ENCODE assay signal across 8 mouse cellular contexts in genomic region chr13:25007115-25007514, GRCm38 (mm10). TPM values are rescaled to one million over a fixed set of nuclear protein-coding genes. Genes with fewer than 3 reads are reported as not detected.
A peak's percentile ranks its signal among the peaks of the same experiment; 100 is the strongest.
DNase-seq lines count a peak whose midpoint lies in the region; ATAC-seq lines count a peak whose summit lies in the region.
"Had no signal": no experiment of that assay in that cellular context is flagged by ENCODE, and none has a peak within 500 bp of the region (broad histone marks: within the 10 kb centered on the region; RNA-seq: fewer than 3 reads in every experiment).

No protein-coding gene starts in this region.

- peak; percentile 66 for DNase-seq in kidney, adult 18-20 months
- peak; percentile 41 for DNase-seq in urinary bladder, postnatal 14 days (ENCODE audit: low spot score)
- DNase-seq in urinary bladder, adult 2 months (ENCODE audit: low spot score), result no peak
- DNase-seq in lung, adult 18-20 months, result peak; percentile 31 to 38
- peak; percentile 58 for DNase-seq in thymus, postnatal 25 days

- no peaks in the 10 kb centered on the region for H3K4me1 ChIP-seq in kidney, embryonic 16.5 days (ENCODE audit: insufficient read depth, low read length)
- H3K4me1 ChIP-seq: stomach, embryonic 15.5 days had no signal

- WGBS in kidney, embryonic 16.5 days, result 84% methylated on average over 6 of the region's 8 CpGs

- peaks cover 3% of the 10 kb centered on the region; the same call in 1 of the 2 replicates for H3K9me3 ChIP-seq in kidney, embryonic 16.5 days (ENCODE audit: low read length)
- H3K9me3 ChIP-seq: stomach, embryonic 15.5 days had no signal

- H3K27me3 ChIP-seq in kidney, embryonic 16.5 days (ENCODE audit: insufficient read depth, low read length), result no peaks in the 10 kb centered on the region
- H3K27me3 ChIP-seq: stomach, embryonic 15.5 days had no signal

- no peak overlapping the region for H3K4me3 ChIP-seq in kidney, embryonic 16.5 days (ENCODE audit: low read length)
- H3K4me3 ChIP-seq: stomach, embryonic 15.5 days had no signal

- H3K9ac ChIP-seq in kidney, embryonic 16.5 days (replicated peaks; ENCODE audit: low read length), result no peak overlapping the region
- H3K9ac ChIP-seq: stomach, embryonic 15.5 days had no signal

- no peak overlapping the region for H3K27ac ChIP-seq in kidney, embryonic 16.5 days (ENCODE audit: low read length)
- H3K27ac ChIP-seq: stomach, embryonic 15.5 days had no signal

- no peak overlapping the region for H3K4me2 ChIP-seq in kidney, embryonic 16.5 days (replicated peaks; ENCODE audit: low read depth, low read length)
- H3K4me2 ChIP-seq: stomach, embryonic 15.5 days had no signal

- ATAC-seq in kidney, embryonic 16.5 days (ENCODE audit: low FRiP score, low TSS enrichment), result no peak
- ATAC-seq in erythroblast, adult 5-6 weeks (replicated peaks; ENCODE audit: low FRiP score, poor library complexity, severe bottlenecking), result peak; percentile 73

- peaks cover 35% of the 10 kb centered on the region for H3K36me3 ChIP-seq in kidney, embryonic 16.5 days (ENCODE audit: insufficient read depth, low read length)

RNA-seq across cellular contexts. Expression of gene Mrs2, which starts 13.1 kb away (rescaled TPM):
- 18.2 and 19.6 TPM in 2 replicates for polyA plus RNA-seq in kidney, embryonic 16.5 days (2015; fragmentation: Nextera tagmentation; extraction: Ambion mirVana)
- 21.0 and 23.9 TPM in 2 replicates for polyA plus RNA-seq in urinary bladder, adult 2 months (2012; rRNA removed)
- total RNA-seq in erythroblast, adult 5-6 weeks (2015; ENCODE audit: low replicate concordance), result 4.4 and 5.4 TPM in 2 replicates
- 3.2 and 3.8 TPM in 2 replicates for total RNA-seq in erythroblast, adult 5-6 weeks (2017; ENCODE audit: low replicate concordance)

RNA-seq across cellular contexts. Expression of gene Dcdc2a, which starts 48.7 kb away (rescaled TPM):
- polyA plus RNA-seq in kidney, embryonic 16.5 days (2015; fragmentation: Nextera tagmentation; extraction: Ambion mirVana), result 57.6 and 64.0 TPM in 2 replicates
- polyA plus RNA-seq in urinary bladder, adult 2 months (2012; rRNA removed), result 0.40 and 0.50 TPM in 2 replicates
- not detected in 2 replicates for total RNA-seq in erythroblast, adult 5-6 weeks (2015; ENCODE audit: low replicate concordance)
- total RNA-seq in erythroblast, adult 5-6 weeks (2017; ENCODE audit: low replicate concordance), result 0.14 TPM in 1 of 2 replicates, not detected in the other

Comparison
In these comparisons a context has a peak if more than half of its experiments do, and no peak if none do; other contexts are left out.
1. RNA of gene Dcdc2a, which starts 48.7 kb away (polyA plus RNA-seq): 57.6 to 64.0 TPM in kidney, embryonic 16.5 days; 0.40 to 0.50 TPM in urinary bladder, adult 2 months; every median in the first group is over 10 times any median in the second.